14 mouse cellular contexts compared by ENCODE assay signal in genomic region chr15:85949421-85950164, GRCm38 (mm10).
A peak's percentile ranks its signal among the peaks of the same experiment; 100 is the strongest.
DNase-seq lines count a peak whose midpoint lies in the region; ATAC-seq and TF ChIP-seq lines count a peak whose summit lies in the region.
"Had no signal": no experiment of that assay in that cellular context is flagged by ENCODE, and none has a peak within 500 bp of the region (broad histone marks: within the 10 kb centered on the region; RNA-seq: fewer than 3 reads in every experiment).

No protein-coding gene starts in this region.

- TF ChIP-seq POLR2A in lung, adult 2 months (IDR thresholded peaks at IDR 0.05; ENCODE audit: borderline replicate concordance, extremely low read depth, low read depth, low read length): no peak

- H3K4me3 ChIP-seq in forebrain, embryonic 15.5 days: no peak overlapping the region
- H3K4me3 ChIP-seq in forebrain, embryonic 13.5 days: no peak overlapping the region
- H3K4me3 ChIP-seq in lung, embryonic 16.5 days (ENCODE audit: low read length): no peak overlapping the region
- no peak overlapping the region for H3K4me3 ChIP-seq in lung, adult 2 months (replicated peaks; ENCODE audit: extremely low read depth, low read depth, low read length)
- H3K4me3 ChIP-seq in heart, embryonic 14.5 days (ENCODE audit: control insufficient read depth in 1 of 2, insufficient read depth in 1 of 2, low read depth in 1 of 2, low read length in 2 of 2): no peak overlapping the region
- no peak overlapping the region for H3K4me3 ChIP-seq in liver, postnatal 0 days (ENCODE audit: low read depth, low read length)
- H3K4me3 ChIP-seq: stomach, embryonic 15.5 days had no signal

- no peaks in the 10 kb centered on the region for H3K27me3 ChIP-seq in forebrain, embryonic 15.5 days
- H3K27me3 ChIP-seq in forebrain, embryonic 13.5 days: no peaks in the 10 kb centered on the region
- H3K27me3 ChIP-seq in lung, embryonic 16.5 days (ENCODE audit: control insufficient read depth, insufficient read depth, low read depth, low read length): no peaks in the 10 kb centered on the region
- no peaks in the 10 kb centered on the region for H3K27me3 ChIP-seq in heart, embryonic 14.5 days (ENCODE audit: control insufficient read depth, insufficient read depth, low read length)
- H3K27me3 ChIP-seq in liver, postnatal 0 days (ENCODE audit: insufficient read depth, low read length): no peaks in the 10 kb centered on the region
- H3K27me3 ChIP-seq: stomach, embryonic 15.5 days had no signal

- TF ChIP-seq CTCF in lung, adult 2 months (IDR thresholded peaks at IDR 0.05; ENCODE audit: insufficient read depth, low read length): no peak
- no peak for TF ChIP-seq CTCF in liver, postnatal 0 days (IDR thresholded peaks at IDR 0.05; ENCODE audit: low read depth)

- DNase-seq in lung, adult 2 months: no peak
- peak; percentile 33 for DNase-seq in ovary, postnatal 36 days (ENCODE audit: low spot score)
- no peak for DNase-seq in liver, postnatal 0 days
- DNase-seq in gastrocnemius, postnatal 25 days: no peak
- DNase-seq: adrenal gland, postnatal 25 days; layer of hippocampus, postnatal 36 days; liver; right cerebral cortex, postnatal 4 days had no signal

- TF ChIP-seq EP300 in liver, postnatal 0 days (IDR thresholded peaks at IDR 0.05; ENCODE audit: low read depth): no peak

- 59% methylated on average over 16 of the region's 16 CpGs for WGBS in forebrain, embryonic 15.5 days
- WGBS in forebrain, embryonic 13.5 days: 63% methylated on average over 16 of the region's 16 CpGs
- 55% methylated on average over 16 of the region's 16 CpGs for WGBS in lung, embryonic 16.5 days
- 62% methylated on average over 16 of the region's 16 CpGs for WGBS in lung, adult 2 months
- 64% methylated on average over 16 of the region's 16 CpGs for WGBS in heart, embryonic 14.5 days
- WGBS in liver, postnatal 0 days (ENCODE audit: insufficient replicate concordance): 74% methylated on average over 16 of the region's 16 CpGs

- H3K27ac ChIP-seq in forebrain, embryonic 15.5 days (replicated peaks): peak overlapping the region; percentile 32
- H3K27ac ChIP-seq in forebrain, embryonic 13.5 days: no peak overlapping the region; the same call in 1 of the 2 replicates
- H3K27ac ChIP-seq in lung, embryonic 16.5 days (ENCODE audit: low read length): peak overlapping the region; percentile 80
- peak overlapping the region; percentile 28 to 77; a peak in 3 of 4 replicates for H3K27ac ChIP-seq in heart, embryonic 14.5 days (replicated peaks in 1 of 2; ENCODE audit: control insufficient read depth in 1 of 2, insufficient read depth in 1 of 2, low read depth in 2 of 2, low read length in 2 of 2)
- no peak overlapping the region for H3K27ac ChIP-seq in liver, postnatal 0 days (ENCODE audit: low read depth)
- H3K27ac ChIP-seq: stomach, embryonic 15.5 days had no signal

- no peaks in the 10 kb centered on the region for H3K36me3 ChIP-seq in forebrain, embryonic 15.5 days
- peaks cover 14% of the 10 kb centered on the region for H3K36me3 ChIP-seq in forebrain, embryonic 13.5 days (ENCODE audit: poor library complexity, severe bottlenecking)
- no peaks in the 10 kb centered on the region for H3K36me3 ChIP-seq in lung, embryonic 16.5 days (ENCODE audit: control insufficient read depth, insufficient read depth, low read length)
- no peaks in the 10 kb centered on the region for H3K36me3 ChIP-seq in heart, embryonic 14.5 days (ENCODE audit: control insufficient read depth, insufficient read depth, low read length)
- no peaks in the 10 kb centered on the region for H3K36me3 ChIP-seq in liver, postnatal 0 days (replicated peaks; ENCODE audit: insufficient read depth, low read length)
- H3K36me3 ChIP-seq: stomach, embryonic 15.5 days had no signal

- no peak overlapping the region for H3K9ac ChIP-seq in forebrain, embryonic 15.5 days (replicated peaks)
- H3K9ac ChIP-seq in forebrain, embryonic 13.5 days: no peak overlapping the region
- H3K9ac ChIP-seq in lung, embryonic 16.5 days (ENCODE audit: low read length): no peak overlapping the region
- H3K9ac ChIP-seq in heart, embryonic 14.5 days (ENCODE audit: low read length): peak overlapping the region; percentile 21; the same call in 1 of the 2 replicates
- no peak overlapping the region for H3K9ac ChIP-seq in liver, postnatal 0 days (replicated peaks)
- H3K9ac ChIP-seq: stomach, embryonic 15.5 days had no signal

- H3K4me1 ChIP-seq in forebrain, embryonic 15.5 days: peaks cover 29% of the 10 kb centered on the region
- H3K4me1 ChIP-seq in forebrain, embryonic 13.5 days: peaks cover 40% of the 10 kb centered on the region
- H3K4me1 ChIP-seq in lung, embryonic 16.5 days (replicated peaks; ENCODE audit: control insufficient read depth, insufficient read depth, low read length): peaks cover 20% of the 10 kb centered on the region
- H3K4me1 ChIP-seq in lung, adult 2 months (ENCODE audit: control insufficient read depth, insufficient read depth, low read length): no peaks in the 10 kb centered on the region
- H3K4me1 ChIP-seq in heart, embryonic 14.5 days (ENCODE audit: control insufficient read depth in 2 of 2, insufficient read depth in 2 of 2, low read length in 2 of 2): peaks cover 16 to 18% of the 10 kb centered on the region in 2 experiments; a peak in 3 of 4 replicates
- H3K4me1 ChIP-seq in liver, postnatal 0 days (ENCODE audit: insufficient read depth): no peaks in the 10 kb centered on the region

- no peak overlapping the region for H3K4me2 ChIP-seq in forebrain, embryonic 15.5 days (replicated peaks)
- H3K4me2 ChIP-seq in forebrain, embryonic 13.5 days: no peak overlapping the region
- H3K4me2 ChIP-seq in lung, embryonic 16.5 days (ENCODE audit: low read depth, low read length): no peak overlapping the region
- H3K4me2 ChIP-seq in heart, embryonic 14.5 days (ENCODE audit: low read length): peak overlapping the region; percentile 6; the same call in 1 of the 2 replicates
- H3K4me2 ChIP-seq in liver, postnatal 0 days (ENCODE audit: low read depth, low read length): no peak overlapping the region
- H3K4me2 ChIP-seq: stomach, embryonic 15.5 days had no signal

- no peak for ATAC-seq in forebrain, embryonic 15.5 days (replicated peaks)
- no peak for ATAC-seq in forebrain, embryonic 13.5 days
- ATAC-seq in lung, embryonic 16.5 days (ENCODE audit: low read depth): peak; percentile 73
- no peak for ATAC-seq in heart, embryonic 14.5 days (ENCODE audit: insufficient number of reproducible peaks, insufficient read depth, low FRiP score, low read depth)
- ATAC-seq in liver, postnatal 0 days: no peak
- ATAC-seq: intestine, embryonic 16.5 days had no signal

- no peaks in the 10 kb centered on the region for H3K9me3 ChIP-seq in forebrain, embryonic 15.5 days
- no peaks in the 10 kb centered on the region for H3K9me3 ChIP-seq in forebrain, embryonic 13.5 days (replicated peaks)
- H3K9me3 ChIP-seq in lung, embryonic 16.5 days (ENCODE audit: control insufficient read depth, low read length): no peaks in the 10 kb centered on the region
- no peaks in the 10 kb centered on the region for H3K9me3 ChIP-seq in heart, embryonic 14.5 days (ENCODE audit: control insufficient read depth, low read length)
- H3K9me3 ChIP-seq in liver, postnatal 0 days (ENCODE audit: low read length): no peaks in the 10 kb centered on the region
- H3K9me3 ChIP-seq: stomach, embryonic 15.5 days had no signal

Comparison
In these comparisons a context has a peak if more than half of its experiments do, and no peak if none do; other contexts are left out.
1. H3K27ac ChIP-seq: peak in forebrain, embryonic 15.5 days (single experiment), lung, embryonic 16.5 days (single experiment) and heart, embryonic 14.5 days (2 of 2); none in forebrain, embryonic 13.5 days (single experiment) and liver, postnatal 0 days (single experiment).